Mouse (Mus musculus): ENCODE data around the gene Alg9.

DNA sequence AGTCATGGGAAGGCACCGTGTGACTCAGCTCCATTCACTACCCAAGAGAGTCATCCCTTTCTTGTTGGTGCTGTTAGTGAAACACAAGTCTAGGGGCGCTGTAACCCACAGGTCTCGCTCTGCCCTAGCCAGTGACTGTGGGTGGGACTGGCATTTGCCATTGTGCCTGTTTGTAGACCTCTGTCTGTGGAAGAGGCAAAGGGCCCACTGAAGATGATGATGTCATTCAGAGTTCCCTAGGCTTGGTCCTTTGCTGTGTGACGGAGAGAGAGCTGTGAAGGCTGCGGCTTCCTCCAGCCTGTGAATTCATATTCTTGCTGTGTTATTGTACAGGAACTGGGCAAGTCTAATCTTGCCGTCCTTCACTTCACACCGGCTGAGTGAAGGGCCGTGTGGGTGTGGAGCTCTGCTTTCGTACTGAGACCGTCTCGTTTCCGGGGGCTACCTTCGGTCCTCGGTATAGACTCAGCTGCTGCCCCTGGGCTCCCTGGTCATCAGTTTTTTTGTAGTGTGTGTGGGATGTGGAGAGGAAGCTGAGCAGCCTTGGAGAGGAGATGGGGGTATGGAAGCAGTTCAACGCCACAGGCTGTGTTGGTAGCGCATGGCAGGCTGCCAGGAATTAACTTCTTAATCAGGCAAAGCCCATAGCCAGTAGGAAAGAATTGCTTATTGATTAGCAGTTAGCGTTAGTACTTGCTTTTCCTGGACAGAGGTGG is 78.0 kb downstream of the Alg9 start:
- TF ChIP-seq EP300 (optimal IDR thresholded peaks at IDR 0.05) = no peak
- peak; percentile 40 for TF ChIP-seq CTCF (IDR thresholded peaks at IDR 0.05; ENCODE audit: low read depth)
